Mouse (Mus musculus) MEL (cell line): ENCODE data around the gene Bnc1.

Experiments used
- CTCF ChIP-seq, 3 experiments: IDR thresholded peaks in 2 of 3; conservative IDR thresholded peaks in 1 of 3; 2 replicates each; pipeline ENCODE4 v1.5.1; 2011 to 2012; ENCODE audit warnings: low read length in 3 of 3, low read depth in 2 of 3, mild to moderate bottlenecking in 2 of 3, improper control_type of control experiment in 1 of 3, inconsistent platforms in 1 of 3, mixed read lengths in 1 of 3, moderate library complexity in 1 of 3; ENCODE audit not compliant: control insufficient read depth in 1 of 3, insufficient read depth in 1 of 3, poor library complexity in 1 of 3, severe bottlenecking in 1 of 3
- GABPA ChIP-seq: IDR thresholded peaks from 2 replicates; pipeline ENCODE4 v1.6.1; 2012; ENCODE audit warnings: low read depth, mild to moderate bottlenecking, inconsistent platforms, low read length, improper control_type of control experiment, moderate library complexity
- MAZ ChIP-seq: IDR thresholded peaks from 2 replicates; pipeline ENCODE4 v1.6.1; 2012; ENCODE audit warnings: low read depth, mild to moderate bottlenecking, inconsistent platforms, low read length, improper control_type of control experiment
- USF1 ChIP-seq: IDR thresholded peaks from 2 replicates; pipeline ENCODE4 v1.6.1; 2014; ENCODE audit warnings: low read depth, mild to moderate bottlenecking, inconsistent platforms, low read length, improper control_type of control experiment, moderate library complexity

DNA sequence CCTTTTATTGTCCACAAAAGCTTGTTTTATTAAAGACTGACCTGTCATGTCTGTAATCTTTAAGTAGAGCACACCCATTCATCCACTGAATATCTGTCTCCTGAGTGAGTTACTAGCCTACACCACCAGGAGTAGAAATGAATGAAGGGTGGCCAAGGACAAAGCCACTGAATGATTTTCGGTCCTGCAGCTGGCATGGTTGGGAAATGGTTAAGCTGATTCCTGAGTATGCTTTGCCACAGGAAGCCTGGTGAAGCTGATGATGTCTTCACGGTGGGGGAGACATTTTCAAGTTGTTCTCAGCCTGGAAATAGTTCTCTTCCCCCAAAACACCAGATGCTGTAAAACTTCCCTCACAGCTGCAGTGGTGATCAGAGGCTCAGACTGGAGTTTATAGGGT, 33.7 kb upstream of the Bnc1 start:
- TF ChIP-seq CTCF (IDR thresholded peaks at IDR 0.05 in 2 of 3, conservative IDR thresholded peaks at IDR 0.05 in 1 of 3; ENCODE audit: control insufficient read depth in 1 of 3, insufficient read depth in 1 of 3, low read depth in 2 of 3, low read length in 3 of 3, poor library complexity in 1 of 3, severe bottlenecking in 1 of 3), result no peak
- no peak for TF ChIP-seq GABPA
- TF ChIP-seq USF1, result no peak
- TF ChIP-seq MAZ, result no peak
